Mouse (Mus musculus) cerebellum, adult 11 months (tissue): ENCODE results near the gene Ppp1r9a.
"Not testable (repeated sequence)": the region's sequence is repeated elsewhere in the genome, so short reads cannot be mapped to it uniquely, and the experiment has no call there.

Experiments used
- DNase-seq: peaks from one replicate; pipeline ENCODE4 v3.0.0; 2022

Gene Ppp1r9a

GRCm38 (mm10) chr6:4902674-4903324, at the start of gene Ppp1r9a:
Gene Ppp1r9a (plus strand): TSS chr6:4902917.
- peak; percentile 46 for DNase-seq

GRCm38 (mm10) chr6:4855236-4855635, 47.5 kb upstream of the Ppp1r9a start:
- no peak for DNase-seq

GRCm38 (mm10) chr6:4856919-4857318, 45.8 kb upstream of the Ppp1r9a start:
- no peak for DNase-seq

GRCm38 (mm10) chr6:4884316-4884715, 18.4 kb upstream of the Ppp1r9a start:
- no peak for DNase-seq

- no peak for DNase-seq
Measured at GRCm38 (mm10) chr6:4889544-4889943, 13.2 kb upstream of the Ppp1r9a start.

- DNase-seq: no peak
Measured at GRCm38 (mm10) chr6:4892417-4892816, 10.3 kb upstream of the Ppp1r9a start.

- DNase-seq: not testable (repeated sequence)
Measured at GRCm38 (mm10) chr6:4893312-4893711, 9.4 kb upstream of the Ppp1r9a start.

GRCm38 (mm10) chr6:4899906-4900305, 2.8 kb upstream of the Ppp1r9a start:
- DNase-seq: no peak

GRCm38 (mm10) chr6:4903325-4904054, 773 bp downstream of the Ppp1r9a start:
- DNase-seq: peak; percentile 69

GRCm38 (mm10) chr6:4904055-4904450, 1.3 kb downstream of the Ppp1r9a start:
- DNase-seq: no peak

- no peak for DNase-seq
Measured at GRCm38 (mm10) chr6:4910042-4910634, 7.4 kb downstream of the Ppp1r9a start.

- no peak for DNase-seq
Measured at GRCm38 (mm10) chr6:4918470-4918869, 15.8 kb downstream of the Ppp1r9a start.

- not testable (repeated sequence) for DNase-seq
Measured at GRCm38 (mm10) chr6:4923791-4924190, 21.1 kb downstream of the Ppp1r9a start.

- no peak for DNase-seq
Measured at GRCm38 (mm10) chr6:4925966-4926687, 23.4 kb downstream of the Ppp1r9a start.

- no peak for DNase-seq
Measured at GRCm38 (mm10) chr6:4930321-4930720, 27.6 kb downstream of the Ppp1r9a start.

- no peak for DNase-seq
Measured at GRCm38 (mm10) chr6:4938901-4939300, 36.2 kb downstream of the Ppp1r9a start.

GRCm38 (mm10) chr6:4940086-4940485, 37.4 kb downstream of the Ppp1r9a start:
- DNase-seq: no peak

- no peak for DNase-seq
Measured at GRCm38 (mm10) chr6:4940639-4941038, 37.9 kb downstream of the Ppp1r9a start.

- DNase-seq: no peak
Measured at GRCm38 (mm10) chr6:4943821-4944220, 41.1 kb downstream of the Ppp1r9a start.

- no peak for DNase-seq
Measured at GRCm38 (mm10) chr6:4948056-4948455, 45.3 kb downstream of the Ppp1r9a start.

GRCm38 (mm10) chr6:4949701-4950100, 47.0 kb downstream of the Ppp1r9a start:
- DNase-seq: no peak

GRCm38 (mm10) chr6:4953028-4953719, 50.5 kb downstream of the Ppp1r9a start:
- DNase-seq: no peak

- DNase-seq: no peak
Measured at GRCm38 (mm10) chr6:4956651-4957050, 53.9 kb downstream of the Ppp1r9a start.
